Mouse (Mus musculus): ENCODE results near the gene Lrig1. TPM values are rescaled to one million over a fixed set of nuclear protein-coding genes. Genes with fewer than 3 reads are reported as not detected.
"Not testable (repeated sequence)": the region's sequence is repeated elsewhere in the genome, so short reads cannot be mapped to it uniquely, and the experiment has no call there.

Lrig1 gene
- total RNA-seq, 2 experiments from 2014 or later = 39.7 to 49.4 TPM

DNA sequence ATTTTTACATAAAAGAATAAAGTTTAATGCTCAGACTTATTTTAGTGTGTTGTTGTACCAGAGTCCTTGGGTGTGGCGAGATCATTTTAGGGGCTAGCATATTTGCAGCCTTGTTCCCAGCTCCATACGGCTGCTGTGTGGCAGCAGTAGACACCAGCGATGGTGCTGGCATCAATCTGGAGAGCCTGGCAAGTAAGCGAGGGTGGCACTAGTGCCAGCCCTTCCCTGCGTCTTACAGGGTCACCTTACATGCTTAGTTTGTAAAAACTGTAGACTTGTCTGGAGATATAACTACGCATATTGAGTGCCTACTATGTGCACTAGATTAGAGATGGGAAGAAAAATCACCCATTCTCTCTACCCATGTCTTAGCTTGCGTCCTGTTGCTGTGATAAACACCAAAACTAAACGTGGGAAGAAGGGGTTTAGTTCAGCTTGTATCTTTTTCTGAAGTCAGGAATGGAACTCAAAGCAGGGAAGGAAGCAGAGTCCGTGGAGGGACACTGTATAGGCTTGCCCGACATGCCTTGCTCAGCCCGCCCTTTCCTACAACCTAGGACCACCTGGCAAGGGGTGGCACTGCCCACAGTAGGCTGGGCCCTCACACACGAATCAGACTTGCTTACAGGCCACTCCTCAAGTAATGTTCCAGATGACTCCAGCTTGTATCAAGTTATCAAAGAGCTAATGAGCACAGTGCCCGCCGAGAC is 103.8 kb downstream of the Lrig1 start:
- DNase-seq = peak; percentile 54
- intact Hi-C loops (cut with DNase I; ENCODE audit: low total_unique reads) = no loop called here

DNA sequence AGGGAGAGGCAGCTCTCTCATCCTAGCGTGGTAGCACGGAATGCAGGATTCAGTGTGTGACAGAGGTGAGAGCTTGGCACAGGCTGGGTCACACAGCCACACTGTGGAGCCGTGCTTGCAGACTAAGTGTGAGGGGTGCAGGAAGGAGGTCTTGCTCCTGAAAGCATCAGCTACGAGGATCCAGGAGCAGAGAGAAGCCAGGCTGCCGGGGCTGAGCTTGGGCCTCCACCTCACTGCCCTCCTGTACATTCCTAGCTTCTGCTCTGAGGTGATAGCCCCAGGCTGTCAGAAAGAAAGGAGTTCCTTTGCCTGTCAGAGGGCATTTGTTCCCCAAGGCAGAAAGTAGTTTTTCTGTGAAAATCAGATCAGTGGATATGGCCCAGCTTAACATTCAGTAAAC is 104.8 kb downstream of the Lrig1 start:
- intact Hi-C loops (cut with DNase I; ENCODE audit: low total_unique reads) = no loop called here
- DNase-seq = no peak

DNA sequence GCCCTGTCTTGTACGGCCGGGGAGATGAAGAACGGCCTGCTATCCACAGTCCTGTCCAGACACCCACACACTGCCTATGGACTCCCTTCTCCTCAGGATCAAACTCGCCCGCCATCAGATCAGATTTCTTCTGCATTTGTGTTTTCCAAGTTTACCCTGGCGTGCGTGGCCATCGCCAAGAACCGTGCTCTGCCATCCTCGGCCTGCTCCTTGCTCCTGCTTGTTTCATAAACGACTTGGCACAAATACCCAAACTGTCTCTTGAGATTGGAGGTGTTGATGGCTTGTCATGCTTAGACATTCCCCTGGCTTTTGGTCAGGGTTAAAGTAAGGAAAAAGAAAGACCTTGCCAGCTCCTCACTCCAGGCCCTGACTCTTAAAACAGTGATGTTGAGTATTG is 105.2 kb downstream of the Lrig1 start:
- no peak for DNase-seq
- intact Hi-C loops (cut with DNase I; ENCODE audit: low total_unique reads) = no loop called here

DNA sequence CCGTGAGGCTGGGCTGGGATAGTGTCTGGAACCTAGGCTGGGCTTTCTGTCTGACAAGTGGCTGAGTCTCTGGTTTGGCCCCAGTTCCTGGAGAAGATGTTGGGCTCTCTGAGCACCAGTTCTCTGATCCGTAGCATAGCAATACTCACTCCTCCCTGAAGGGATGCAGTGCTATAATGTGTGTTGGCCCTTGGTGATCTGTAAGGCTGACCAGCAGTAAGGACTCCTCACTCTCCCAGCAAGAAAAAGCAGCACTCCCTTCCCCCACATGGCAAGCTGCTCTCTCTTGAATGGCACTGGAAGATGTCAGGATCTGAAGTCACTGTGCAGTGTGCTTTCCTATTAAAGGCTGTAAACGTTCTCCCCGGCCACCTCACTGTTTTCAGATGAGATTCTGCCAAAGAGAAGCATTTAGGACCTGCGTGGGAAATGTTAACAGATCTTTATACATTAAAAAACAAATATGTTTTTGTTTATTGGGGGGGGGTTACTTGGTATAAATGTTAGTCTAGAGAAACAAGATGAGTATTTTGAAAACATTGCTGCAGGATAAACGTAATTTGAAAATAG is 105.8 kb downstream of the Lrig1 start:
- no peak for DNase-seq
- intact Hi-C loops (cut with DNase I; ENCODE audit: low total_unique reads) = no loop called here

DNA sequence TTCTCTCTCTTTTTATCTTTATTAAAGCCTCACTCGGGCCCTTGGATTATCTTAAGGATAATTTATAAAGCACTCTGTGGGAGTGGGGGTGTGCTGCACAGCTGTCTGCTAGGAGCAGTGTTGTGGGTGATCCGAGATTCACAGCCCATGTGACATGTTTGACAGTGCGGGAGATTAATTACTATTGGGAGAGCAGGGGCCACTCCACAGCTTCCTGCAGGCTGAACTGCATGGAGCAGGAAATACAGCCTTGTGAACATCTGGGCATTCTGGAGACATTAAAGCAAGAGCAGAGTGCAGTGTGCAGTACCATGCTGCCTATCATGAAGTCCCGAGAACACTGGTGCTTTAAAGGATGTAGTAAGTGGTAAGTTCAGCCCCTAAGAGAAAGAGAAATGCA is 107.2 kb downstream of the Lrig1 start:
- intact Hi-C loops (cut with DNase I; ENCODE audit: low total_unique reads) = no loop called here
- no peak for DNase-seq

DNA sequence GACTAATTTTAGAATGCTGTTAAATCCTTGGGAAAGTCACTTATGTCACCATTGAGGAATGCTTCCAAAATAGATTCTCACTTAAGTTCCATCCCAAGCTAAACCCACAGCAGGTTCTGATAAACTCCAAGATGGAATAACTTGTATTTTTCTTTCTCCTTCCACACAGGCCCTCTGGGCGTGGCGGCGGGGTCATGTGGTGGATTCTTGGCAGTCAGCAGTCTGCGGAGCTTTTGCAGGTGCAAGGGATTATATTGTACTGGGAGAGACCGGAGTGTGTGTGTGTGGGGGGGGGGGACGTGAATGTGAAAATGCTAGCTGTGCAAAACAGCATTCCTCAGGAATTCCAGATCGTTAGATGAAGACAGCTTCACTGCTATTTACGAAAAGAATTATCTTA is 107.7 kb downstream of the Lrig1 start:
- peak; percentile 54 for DNase-seq
- intact Hi-C loops (cut with DNase I; ENCODE audit: low total_unique reads) = no loop called here

DNA sequence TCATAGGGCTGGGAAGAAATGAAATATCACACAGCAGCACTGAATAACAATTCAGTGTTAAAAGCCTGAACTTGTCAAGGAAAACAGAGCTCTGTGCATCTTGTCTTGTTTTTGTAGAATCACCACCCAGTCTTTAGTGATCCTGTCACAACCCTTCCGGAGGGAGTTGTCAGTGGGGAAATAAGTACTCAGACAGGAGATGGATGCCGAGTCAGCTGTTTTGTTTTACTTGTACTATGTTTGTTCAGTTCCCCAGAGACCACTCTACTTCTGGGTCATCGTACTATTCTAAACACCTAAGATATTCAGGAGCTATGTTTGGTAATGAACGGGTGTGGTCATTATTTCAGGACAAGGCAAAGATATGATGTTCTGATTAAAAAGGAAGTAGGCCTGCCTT is 111.6 kb downstream of the Lrig1 start:
- no peak for DNase-seq
- intact Hi-C loops (cut with DNase I; ENCODE audit: low total_unique reads) = no loop called here

DNA sequence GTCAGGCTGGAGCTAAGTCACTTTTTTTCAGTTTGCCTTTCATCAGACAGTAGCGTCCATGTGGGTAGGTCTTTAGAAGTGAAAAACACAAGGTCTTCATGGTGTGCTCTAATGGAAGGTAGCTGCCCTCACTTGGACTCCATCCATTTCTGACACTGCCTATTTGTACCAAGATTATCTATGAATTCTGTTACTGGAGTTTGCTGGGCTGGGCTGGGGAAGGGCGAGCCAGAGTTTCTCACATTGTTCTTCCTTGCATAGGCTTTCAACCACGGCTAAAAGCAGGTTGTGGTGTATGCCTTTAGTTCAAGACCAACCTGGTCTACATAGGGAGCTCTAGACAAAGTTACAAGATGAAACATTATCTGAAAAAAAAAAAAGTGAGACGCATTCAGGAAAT is 115.0 kb downstream of the Lrig1 start:
- DNase-seq = no peak
- intact Hi-C loops (cut with DNase I; ENCODE audit: low total_unique reads) = no loop called here

DNA sequence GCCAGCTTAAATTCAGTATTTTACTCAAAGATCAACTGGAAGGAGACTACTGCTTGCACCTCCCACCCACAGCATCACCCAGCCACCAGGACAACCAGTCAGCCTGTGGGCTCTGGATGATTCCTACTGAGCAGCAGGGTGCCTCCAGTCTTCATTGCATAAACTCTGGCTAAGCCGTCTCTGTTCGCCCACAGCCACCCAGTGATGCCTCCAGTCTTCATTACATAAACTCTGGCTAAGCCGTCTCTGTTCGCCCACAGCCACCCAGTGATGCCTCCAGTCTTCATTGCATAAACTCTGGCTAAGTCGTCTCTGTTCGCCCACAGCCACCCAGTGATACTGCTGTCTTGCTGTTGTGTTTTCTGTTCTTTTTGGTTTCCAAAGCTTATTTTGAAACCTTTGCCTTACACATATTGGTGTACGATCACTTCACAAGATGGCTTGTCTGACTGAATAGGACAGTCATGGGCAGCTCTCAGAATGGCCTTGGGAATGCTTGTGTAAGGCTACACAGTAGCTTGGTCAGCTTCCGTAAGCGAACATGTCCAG is 115.7 kb downstream of the Lrig1 start:
- no peak for DNase-seq
- intact Hi-C loops (cut with DNase I; ENCODE audit: low total_unique reads) = no loop called here

DNA sequence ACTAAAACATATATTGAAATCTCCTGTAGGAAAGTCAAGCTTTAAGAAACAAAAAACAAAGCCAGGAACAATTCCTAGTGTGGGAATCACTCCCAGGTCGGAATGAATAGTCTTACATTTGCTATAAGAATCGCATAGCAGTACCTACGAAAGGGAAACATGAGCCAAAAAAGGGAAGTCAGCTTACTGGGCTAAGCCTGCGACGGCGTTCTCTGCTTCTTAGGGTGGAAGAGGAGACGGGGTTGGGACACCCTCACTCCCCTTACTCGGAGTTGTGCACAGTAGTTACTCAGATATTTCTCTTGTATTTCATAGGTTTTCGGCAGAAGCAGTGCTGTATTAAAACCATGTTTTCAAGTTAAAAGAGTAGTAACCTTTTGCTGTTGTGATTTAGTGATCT is 117.9 kb downstream of the Lrig1 start:
- intact Hi-C loops (cut with DNase I; ENCODE audit: low total_unique reads) = no loop called here
- DNase-seq = no peak

DNA sequence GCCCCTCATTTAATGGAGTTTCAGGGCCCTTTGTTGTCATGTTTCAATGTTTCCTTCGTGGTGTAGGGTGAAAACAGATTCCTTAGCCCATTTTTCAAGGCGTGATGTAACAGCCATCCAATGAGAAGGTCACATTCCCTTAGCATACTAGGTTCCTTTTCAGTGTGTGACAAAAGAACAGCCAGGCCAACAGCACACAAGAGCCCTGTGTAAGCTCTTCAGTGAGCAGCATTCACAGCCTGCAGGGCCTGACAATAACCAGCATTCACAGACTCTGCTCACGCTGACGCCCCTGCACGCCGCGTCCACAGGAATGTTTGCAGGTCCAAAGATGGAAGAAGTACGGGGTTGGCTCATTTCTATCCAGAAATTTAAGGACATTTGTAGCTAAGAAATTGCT is 122.0 kb downstream of the Lrig1 start:
- intact Hi-C loops (cut with DNase I; ENCODE audit: low total_unique reads) = no loop called here
- DNase-seq = no peak

DNA sequence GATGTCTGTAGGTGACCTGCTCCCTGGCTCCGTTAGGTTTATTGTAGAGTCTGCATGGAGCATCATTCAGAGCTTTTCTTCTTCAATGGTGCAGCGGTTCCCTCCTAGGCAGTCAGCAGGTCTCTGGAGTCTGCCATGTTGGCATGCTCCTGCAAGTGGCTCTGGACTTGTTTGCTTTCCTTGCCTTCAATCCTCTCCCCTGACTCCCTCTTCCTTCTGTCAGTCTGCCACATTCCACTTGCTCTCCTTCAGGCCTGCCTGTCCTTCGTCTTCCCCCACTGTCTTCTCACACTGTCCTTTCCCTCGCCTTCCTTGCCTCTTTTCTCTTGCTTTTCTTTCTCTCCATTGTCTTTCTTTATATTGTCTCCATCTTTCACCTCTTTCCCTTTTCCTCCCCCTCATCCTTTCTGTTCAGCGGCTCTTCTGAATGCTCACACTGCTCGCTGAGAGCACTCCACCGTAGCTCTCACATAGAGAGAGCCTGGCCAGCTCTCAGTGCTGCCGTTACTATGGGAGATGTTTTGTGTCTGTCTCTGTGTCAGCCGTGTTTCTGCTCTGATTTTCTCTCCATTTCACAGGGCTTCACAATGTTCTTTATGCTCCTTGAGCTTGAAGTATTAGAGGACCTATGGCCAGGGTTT is 124.3 kb downstream of the Lrig1 start:
- no peak for DNase-seq
- intact Hi-C loops (cut with DNase I; ENCODE audit: low total_unique reads) = no loop called here

DNA sequence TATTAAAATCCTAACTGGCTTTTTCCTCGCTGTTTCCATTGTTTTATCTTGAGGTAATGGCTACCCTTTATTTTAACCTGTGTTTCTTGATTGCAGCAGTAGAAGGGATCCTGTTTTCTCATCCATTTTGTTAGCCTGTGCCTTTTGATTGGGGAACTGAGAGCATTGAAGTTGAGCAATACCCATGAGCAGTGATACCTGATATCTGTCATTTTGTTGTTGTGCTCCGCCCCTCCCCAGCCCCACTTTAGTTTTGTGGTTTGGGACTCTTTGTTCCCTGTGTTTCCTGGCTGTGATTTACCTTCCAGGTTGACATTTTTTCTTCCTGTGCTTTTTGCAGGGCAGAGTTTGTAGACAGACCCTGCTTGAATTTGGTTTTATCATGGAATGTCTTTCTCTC is 131.9 kb downstream of the Lrig1 start:
- DNase-seq = no peak
- intact Hi-C loops (cut with DNase I; ENCODE audit: low total_unique reads) = no loop called here

DNA sequence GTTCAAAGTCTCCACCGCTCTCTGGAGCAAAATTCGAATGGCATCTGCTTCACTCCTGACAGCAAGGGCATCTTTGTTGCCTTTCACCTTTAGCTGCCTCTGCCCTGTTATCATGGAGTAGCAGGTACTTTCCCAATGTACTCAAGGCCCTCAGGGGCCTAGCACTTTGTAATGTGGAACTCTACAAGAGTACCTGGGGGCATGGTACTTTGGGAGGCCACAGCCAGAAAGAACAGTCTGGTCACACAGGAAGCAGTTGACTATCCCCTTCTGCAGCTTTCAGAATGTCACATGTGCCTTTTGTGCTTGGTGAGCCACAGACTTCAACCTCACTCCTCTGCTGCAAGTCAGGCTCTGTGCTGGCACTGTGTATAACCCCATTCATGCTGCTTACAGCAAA is 134.2 kb downstream of the Lrig1 start:
- no peak for DNase-seq
- intact Hi-C loops (cut with DNase I; ENCODE audit: low total_unique reads) = no loop called here

DNA sequence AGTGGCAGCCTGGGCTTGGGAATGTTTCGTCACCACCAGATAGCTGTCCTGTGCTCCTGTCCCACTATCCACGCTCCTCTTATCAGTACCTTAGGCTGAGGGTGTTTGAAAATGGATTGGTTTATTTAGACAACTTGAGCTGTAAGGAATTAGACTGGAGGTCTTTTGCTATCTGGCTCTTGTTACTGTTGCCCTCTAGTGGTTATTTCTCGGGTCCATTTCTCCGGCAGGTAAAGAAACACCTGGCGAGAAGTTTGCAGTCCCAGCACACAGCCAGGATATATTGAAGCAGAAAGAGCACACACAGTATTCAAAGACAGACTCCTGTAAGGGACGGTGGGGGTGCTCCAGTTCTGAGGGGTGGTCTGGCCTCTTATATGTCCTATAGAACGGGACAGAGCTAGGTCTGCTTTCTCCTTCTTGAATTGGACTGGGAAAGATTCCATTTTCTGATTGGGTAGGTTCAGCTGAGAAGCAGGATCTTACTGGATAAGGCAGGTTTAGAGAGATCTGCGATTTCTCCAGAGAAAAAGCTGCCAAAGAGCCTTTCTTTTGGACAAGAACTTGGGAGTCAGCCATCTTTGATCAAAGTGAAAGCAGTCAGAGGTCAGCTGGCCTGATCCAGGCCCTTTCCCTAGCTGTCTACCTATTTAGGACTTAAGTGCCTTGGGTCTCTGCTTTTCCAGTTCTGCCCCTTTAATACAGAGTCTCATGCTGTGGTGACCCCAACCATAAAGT is 136.6 kb downstream of the Lrig1 start:
- DNase-seq = no peak
- intact Hi-C loops (cut with DNase I; ENCODE audit: low total_unique reads) = no loop called here

DNA sequence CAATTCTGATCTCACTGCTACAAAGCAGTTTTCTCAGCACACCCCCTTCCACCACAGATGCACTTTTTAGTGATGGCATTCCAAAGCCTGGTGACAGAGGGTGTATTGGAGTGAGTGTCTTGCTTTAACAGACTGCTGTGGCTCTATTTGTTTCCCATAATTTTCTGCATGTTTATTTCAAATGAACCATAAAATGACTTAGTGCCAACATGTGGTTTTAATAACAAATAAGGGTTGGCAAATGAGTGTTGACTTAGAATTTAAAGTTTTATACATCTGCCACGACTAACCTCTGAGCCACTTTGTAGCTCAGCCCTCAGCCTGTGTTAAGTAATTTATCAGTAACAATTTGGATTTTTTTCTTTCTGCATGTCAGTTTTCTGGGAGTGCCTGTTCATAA is 138.6 kb downstream of the Lrig1 start:
- DNase-seq = no peak
- intact Hi-C loops (cut with DNase I; ENCODE audit: low total_unique reads) = no loop called here

DNA sequence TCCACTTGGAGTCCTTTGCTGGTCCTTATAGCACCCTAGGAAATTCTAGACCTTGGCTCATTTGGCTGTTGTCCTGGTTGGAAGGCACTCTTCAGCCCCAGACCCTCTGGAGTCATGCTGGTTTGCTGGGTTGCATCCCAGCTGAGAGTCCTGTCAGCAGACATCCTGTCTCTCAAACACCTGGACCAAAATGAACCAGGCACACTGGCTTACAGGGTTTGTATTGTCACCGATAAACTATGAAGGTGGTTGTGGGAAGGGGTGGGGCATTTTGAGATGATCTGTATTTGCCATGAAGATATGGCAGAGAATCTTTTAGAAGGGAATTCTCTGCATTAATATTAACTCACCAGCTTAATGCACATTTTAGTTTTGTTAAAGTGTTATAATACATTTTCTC is 139.1 kb downstream of the Lrig1 start:
- no peak for DNase-seq
- intact Hi-C loops (cut with DNase I; ENCODE audit: low total_unique reads) = no loop called here

DNA sequence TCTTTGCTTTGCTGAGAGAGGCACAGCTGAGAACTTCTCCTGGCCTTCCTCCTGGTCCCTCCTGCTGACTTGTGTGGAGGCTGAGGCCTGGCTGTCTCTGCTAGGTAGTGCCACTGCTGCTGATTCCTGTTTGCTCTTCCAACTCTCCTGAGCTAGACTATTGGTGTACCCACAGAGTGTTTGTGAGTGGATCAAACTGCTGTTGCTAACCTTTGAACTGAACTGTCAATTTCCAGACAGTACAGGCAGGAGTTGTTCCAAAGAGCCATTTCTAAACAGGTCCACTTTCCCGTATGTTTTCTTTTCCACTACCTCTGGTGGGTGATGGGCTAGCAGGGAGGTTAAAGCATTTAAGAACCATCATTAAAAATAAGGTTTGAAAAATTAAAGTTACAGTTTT is 141.4 kb downstream of the Lrig1 start:
- intact Hi-C loops (cut with DNase I; ENCODE audit: low total_unique reads); DNase-seq: not testable (repeated sequence)

All from gastrocnemius, postnatal 14 days (tissue).